Mouse (Mus musculus) CH12F3 (cell line): ENCODE results near the gene Ubl7.

Experiments used
- in situ Hi-C: fragments of 300-500 bp; cut with MboI; formaldehyde crosslinking; loops from 2 replicates; pipeline ENCODE4 v1.14.3; 2020; ENCODE audit warnings: low sequenced_read_pairs

The Ubl7 gene

GRCm38 (mm10) chr9:57947381-57948030 is 36.7 kb downstream of the Ubl7 start:
- in situ Hi-C loops: no loop called here

GRCm38 (mm10) chr9:57948333-57948931 is 37.7 kb downstream of the Ubl7 start:
- in situ Hi-C loops: no loop called here

GRCm38 (mm10) chr9:57949102-57949704 is 38.4 kb downstream of the Ubl7 start:
- in situ Hi-C loops: no loop called here

- in situ Hi-C loops: no loop called here
These were observed 39.1 kb downstream of the Ubl7 start for GRCm38 (mm10) chr9:57949879-57950278.

- in situ Hi-C loops: no loop called here
These were observed 39.7 kb downstream of the Ubl7 start for GRCm38 (mm10) chr9:57950519-57950918.

GRCm38 (mm10) chr9:57951993-57952392 is 41.2 kb downstream of the Ubl7 start:
- in situ Hi-C loops: no loop called here

- in situ Hi-C loops: no loop called here
These were observed 44.4 kb downstream of the Ubl7 start for GRCm38 (mm10) chr9:57954962-57955744.

- in situ Hi-C loops: no loop called here
These were observed 45.0 kb downstream of the Ubl7 start for GRCm38 (mm10) chr9:57955764-57956163.

GRCm38 (mm10) chr9:57956196-57956837 is 45.5 kb downstream of the Ubl7 start:
- in situ Hi-C loops: no loop called here

- in situ Hi-C loops: no loop called here
These were observed 46.1 kb downstream of the Ubl7 start for GRCm38 (mm10) chr9:57956838-57957236.

- in situ Hi-C loops: no loop called here
These were observed 47.8 kb downstream of the Ubl7 start for GRCm38 (mm10) chr9:57958615-57959014.

GRCm38 (mm10) chr9:57959399-57959798 is 48.6 kb downstream of the Ubl7 start:
- in situ Hi-C loops: no loop called here

GRCm38 (mm10) chr9:57959886-57960866 is 49.4 kb downstream of the Ubl7 start:
- in situ Hi-C loops: no loop called here

- in situ Hi-C loops: no loop called here
These were observed 50.4 kb downstream of the Ubl7 start for GRCm38 (mm10) chr9:57961226-57961625.

- in situ Hi-C loops: no loop called here
These were observed 51.3 kb downstream of the Ubl7 start for GRCm38 (mm10) chr9:57961863-57962778.

GRCm38 (mm10) chr9:57963249-57963997 is 52.6 kb downstream of the Ubl7 start:
- in situ Hi-C loops: no loop called here

- in situ Hi-C loops: no loop called here
These were observed 53.2 kb downstream of the Ubl7 start for GRCm38 (mm10) chr9:57963998-57964395.
